Mouse (Mus musculus) stomach, postnatal 0 days (tissue): Measurements from ENCODE around the gene Foxk1.

ENCODE experiments used
- CTCF ChIP-seq: IDR thresholded peaks from 2 replicates; pipeline ENCODE4 v1.5.1; 2016; ENCODE audit warnings: antibody characterized with exemption, low read depth, mild to moderate bottlenecking, moderate library complexity
- EP300 ChIP-seq: optimal IDR thresholded peaks from 2 replicates; pipeline ENCODE3; 2016; ENCODE audit warnings: antibody characterized with exemption

DNA sequence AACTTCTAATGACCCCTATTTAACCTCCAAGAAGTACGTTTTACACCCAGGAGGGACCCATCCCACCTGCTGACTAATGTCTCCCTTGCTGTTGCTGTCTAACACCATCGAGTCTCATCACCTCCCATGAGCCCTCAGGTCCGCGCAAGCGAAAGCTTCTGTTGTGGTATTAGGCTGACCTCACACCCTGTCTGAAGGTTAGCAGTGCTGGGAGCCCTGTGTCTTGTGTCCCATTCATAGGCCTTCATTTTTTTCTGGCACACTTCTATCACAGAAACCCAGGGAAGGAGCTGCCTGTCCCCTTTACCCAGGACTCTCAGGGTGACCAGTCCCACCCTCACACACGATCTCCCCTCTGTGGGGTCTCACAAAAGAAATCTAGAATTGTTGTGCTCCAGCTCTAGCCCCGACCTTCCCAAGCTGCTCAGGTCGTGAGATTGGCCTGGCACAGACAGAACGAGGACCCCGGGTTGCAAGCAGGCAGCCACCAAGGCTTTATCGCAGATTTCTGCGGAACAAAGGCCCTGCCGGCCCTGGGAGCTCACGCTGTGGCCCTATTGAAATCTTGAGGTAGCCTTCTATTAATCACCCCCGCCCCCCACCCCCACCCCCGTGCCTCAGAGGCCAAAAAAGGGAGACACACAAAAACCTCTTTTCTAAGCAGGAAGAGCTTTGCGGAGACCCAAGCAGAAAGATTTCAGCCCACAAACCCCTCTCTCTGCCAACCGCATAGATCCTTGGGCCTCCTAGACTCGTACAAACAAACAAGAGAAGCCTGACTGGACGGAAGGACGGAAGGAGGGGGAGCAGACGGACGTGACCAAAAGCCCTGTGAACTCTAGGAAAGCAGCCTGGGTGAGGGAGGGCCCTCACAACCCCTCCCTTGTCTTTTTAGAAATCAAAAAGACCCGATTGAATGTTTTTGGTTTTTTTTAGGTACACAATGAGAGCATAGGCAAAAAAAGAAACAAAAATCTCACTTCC is 29.8 kb upstream of the Foxk1 start:
- TF ChIP-seq EP300 (no peak), CTCF (no peak)
